8 mouse cellular contexts compared by ENCODE assay signal in the genomic region with DNA sequence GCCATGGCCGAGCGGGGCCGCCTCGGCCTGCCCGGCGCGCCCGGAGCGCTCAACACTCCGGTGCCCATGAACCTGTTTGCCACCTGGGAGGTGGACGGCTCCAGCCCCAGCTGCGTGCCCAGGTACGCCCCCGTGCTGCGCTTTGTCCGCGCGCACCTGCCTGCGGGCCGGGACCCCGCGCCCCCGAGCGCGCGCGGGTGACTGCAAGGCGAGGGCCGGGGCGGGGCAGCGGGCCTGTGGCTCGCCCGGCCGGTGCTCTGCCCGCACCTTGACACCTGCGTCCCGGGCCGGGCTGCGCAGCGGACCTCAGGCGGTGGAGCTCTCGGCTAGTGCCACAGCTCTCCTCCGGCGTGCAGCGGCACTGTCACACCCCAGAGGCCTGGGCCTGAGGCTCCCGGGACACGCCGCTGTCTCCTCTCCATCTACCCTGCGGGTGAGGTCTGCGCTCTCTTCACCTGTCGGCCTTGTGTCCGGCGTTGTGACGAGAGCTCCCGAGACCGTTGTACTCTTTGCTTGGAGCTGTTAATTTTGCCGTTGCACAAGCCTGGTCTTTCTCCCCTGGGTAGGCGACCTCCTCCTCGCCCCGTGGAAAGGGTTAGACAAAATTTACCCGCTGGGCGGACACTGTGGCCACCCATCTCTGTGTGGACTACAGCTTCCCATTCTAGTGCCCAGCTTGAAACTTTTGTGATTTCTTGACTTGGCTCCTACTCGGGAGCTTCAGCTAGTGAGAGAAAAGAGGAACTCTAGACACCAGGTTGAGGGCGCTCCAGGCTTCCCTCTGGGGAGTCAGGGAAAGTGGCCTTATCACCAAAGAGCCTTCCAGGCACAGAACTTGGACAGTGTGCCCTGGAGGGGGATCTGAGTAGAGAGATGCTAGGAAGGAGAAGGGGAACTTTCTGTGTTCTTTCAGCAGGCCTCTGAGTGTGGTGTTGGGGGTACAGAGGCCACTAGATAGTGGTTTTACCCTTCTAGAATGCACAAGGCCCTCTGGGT. TPM values are rescaled to one million over a fixed set of nuclear protein-coding genes. Genes with fewer than 3 reads are reported as not detected.
DNase-seq lines count a peak whose midpoint lies in the region; ATAC-seq and TF ChIP-seq lines count a peak whose summit lies in the region.

No protein-coding gene starts in this region.

- TF ChIP-seq CTCF in MEL (IDR thresholded peaks at IDR 0.05 in 2 of 3, conservative IDR thresholded peaks at IDR 0.05 in 1 of 3; ENCODE audit: control insufficient read depth in 1 of 3, insufficient read depth in 1 of 3, low read depth in 2 of 3, low read length in 3 of 3, poor library complexity in 1 of 3, severe bottlenecking in 1 of 3) = peak in 2 of 3 experiments; percentile 32 to 48; a peak in 2 of 6 replicates

- H3K36me3 ChIP-seq in MEL (ENCODE audit: control insufficient read depth in 1 of 2, insufficient read depth in 2 of 2, low read length in 2 of 2) = peaks cover 0 to 22% of the 10 kb centered on the region in 2 experiments; a peak in 2 of 4 replicates
- peaks cover 32% of the 10 kb centered on the region for H3K36me3 ChIP-seq in erythroblast, embryonic 14.5 days (ENCODE audit: control insufficient read depth)

- ATAC-seq in megakaryocyte, adult 5-6 weeks (ENCODE audit: poor library complexity, severe bottlenecking) = peak; percentile 46

- peak; percentile 19 for TF ChIP-seq RAD21 in MEL (IDR thresholded peaks at IDR 0.05; ENCODE audit: low read depth, low read length)

- peak overlapping the region; percentile 78 for H3K9ac ChIP-seq in MEL (ENCODE audit: control insufficient read depth, low read depth, low read length, poor library complexity, severe bottlenecking)

- H3K9me3 ChIP-seq in MEL (replicated peaks; ENCODE audit: insufficient read depth, low read length) = no peaks in the 10 kb centered on the region
- no peaks in the 10 kb centered on the region for H3K9me3 ChIP-seq in erythroblast, embryonic 14.5 days (ENCODE audit: control insufficient read depth, low read length)

- intact Hi-C loops in heart, postnatal 36 days (cut with DNase I) = loop anchor here (2.0 kb wide), 1 partner anchor 86 kb away; no protein-coding TSS in a partner anchor
- intact Hi-C loops in left cerebral cortex, postnatal 25 days (cut with DNase I) = loop anchor here (1.0 to 5.0 kb wide), 2 partner anchors 15 to 87 kb away; partner anchors contain the start of gene Brf1

- no peaks in the 10 kb centered on the region for H3K27me3 ChIP-seq in MEL (ENCODE audit: control insufficient read depth in 1 of 2, insufficient read depth in 2 of 2, low read length in 2 of 2)
- no peaks in the 10 kb centered on the region for H3K27me3 ChIP-seq in erythroblast, embryonic 14.5 days (ENCODE audit: control insufficient read depth)

- peak; percentile 96 for DNase-seq in MEL (ENCODE audit: low read depth, low spot score)
- peak; percentile 58 for DNase-seq in brain, adult 2 months (ENCODE audit: low read depth, low spot score)
- DNase-seq in heart, postnatal 36 days = peak; percentile 57 to 73
- DNase-seq in left cerebral cortex, postnatal 25 days (ENCODE audit: low spot score in 2 of 2) = peak; percentile 24 to 36
- peak; percentile 44 for DNase-seq in right cerebral cortex, postnatal 25 days
- no peak for DNase-seq in c-Kit-positive CD71-positive TER-119-positive erythroid progenitor cells, embryonic 14.5 days (ENCODE audit: low spot score)

- H3K27ac ChIP-seq in MEL (ENCODE audit: control insufficient read depth, low read depth, low read length) = peak overlapping the region; percentile 57

- H3K79me2 ChIP-seq in MEL (ENCODE audit: control insufficient read depth, insufficient read depth, low read length, poor library complexity) = peaks cover 31% of the 10 kb centered on the region

- H3K4me3 ChIP-seq in MEL (ENCODE audit: control insufficient read depth in 1 of 2, insufficient read depth in 1 of 2, low read depth in 2 of 2, low read length in 2 of 2) = peak overlapping the region; percentile 60 to 76
- peak overlapping the region; percentile 84 for H3K4me3 ChIP-seq in erythroblast, embryonic 14.5 days (replicated peaks)

- peak in 1 of 2 experiments; percentile 85 for TF ChIP-seq EP300 in MEL (IDR thresholded peaks at IDR 0.05; ENCODE audit: low read depth in 1 of 2, low read length in 2 of 2)

- peak in 1 of 2 experiments; percentile 16; a peak in 1 of 4 replicates for TF ChIP-seq POLR2A in MEL (IDR thresholded peaks at IDR 0.05; ENCODE audit: control insufficient read depth in 1 of 2, insufficient read depth in 1 of 2, low read depth in 1 of 2, low read length in 2 of 2, poor library complexity in 1 of 2)

- peaks cover 16 to 41% of the 10 kb centered on the region in 2 experiments for H3K4me1 ChIP-seq in MEL (ENCODE audit: control insufficient read depth in 1 of 2, insufficient read depth in 2 of 2, low read length in 2 of 2)
- peaks cover 59% of the 10 kb centered on the region for H3K4me1 ChIP-seq in erythroblast, embryonic 14.5 days (ENCODE audit: control insufficient read depth)

TF ChIP-seq in MEL, 35 proteins besides CTCF, POLR2A, EP300 and RAD21 (continues in another document):
- TF ChIP-seq E2F4 (IDR thresholded peaks at IDR 0.05; ENCODE audit: borderline replicate concordance, low read depth, low read length) (no peak), USF2 (IDR thresholded peaks at IDR 0.05; ENCODE audit: borderline replicate concordance in 1 of 2, insufficient read depth in 1 of 2, low read depth in 1 of 2, low read length in 2 of 2) (no peak), MYC (IDR thresholded peaks at IDR 0.05; ENCODE audit: low read depth, low read length) (peak; percentile 62; the same call in 1 of the 2 replicates), GATA1 (IDR thresholded peaks at IDR 0.05; ENCODE audit: low read depth, low read length) (peak; percentile 86), TAL1 (IDR thresholded peaks at IDR 0.05; ENCODE audit: low read length) (peak; percentile 65), TCF12 (IDR thresholded peaks at IDR 0.05; ENCODE audit: low read depth, low read length) (peak; percentile 47; the same call in 1 of the 2 replicates), ZMIZ1 (IDR thresholded peaks at IDR 0.05; ENCODE audit: low read depth, low read length) (0 out of 2 replicates have a peak, but pooled peaks have one; percentile 8), USF1 (IDR thresholded peaks at IDR 0.05; ENCODE audit: low read depth, low read length) (0 out of 2 replicates have a peak, but pooled peaks have one; percentile 6), HCFC1 (IDR thresholded peaks at IDR 0.05; ENCODE audit: low read depth, low read length) (no peak), CHD2 (IDR thresholded peaks at IDR 0.05; ENCODE audit: low read length) (no peak; the same call in 1 of the 2 replicates), SMC3 (IDR thresholded peaks at IDR 0.05; ENCODE audit: low read depth, low read length) (peak; percentile 29; the same call in 1 of the 2 replicates), MAFK (IDR thresholded peaks at IDR 0.05; ENCODE audit: borderline replicate concordance, low read depth, low read length) (no peak), GABPA (IDR thresholded peaks at IDR 0.05; ENCODE audit: low read depth, low read length) (no peak), ZKSCAN1 (IDR thresholded peaks at IDR 0.05; ENCODE audit: low read depth, low read length) (no peak), MEF2A (IDR thresholded peaks at IDR 0.05; ENCODE audit: extremely low read depth, insufficient replicate concordance, low read depth, low read length, poor library complexity, severe bottlenecking) (no peak; the same call in 1 of the 2 replicates), NELFE (IDR thresholded peaks at IDR 0.05; ENCODE audit: low read depth, low read length) (no peak; the same call in 1 of the 2 replicates), JUND (IDR thresholded peaks at IDR 0.05; ENCODE audit: low read depth, low read length) (no peak), KAT2A (conservative IDR thresholded peaks at IDR 0.05; ENCODE audit: low read depth, low read length) (no peak), POLR2AphosphoS5 (IDR thresholded peaks at IDR 0.05; ENCODE audit: borderline replicate concordance, low read depth, low read length) (no peak)

RNA-seq across cellular contexts. Expression of gene Pacs2, which starts 0.6 kb away (rescaled TPM):
- total RNA-seq in MEL (2012; rRNA removed) = 27.7 and 29.8 TPM in 2 replicates
- polyA plus RNA-seq in MEL (2012; ENCODE audit: insufficient read depth in 1 of 2, insufficient read length in 2 of 2, low read depth in 1 of 2, low replicate concordance in 2 of 2, missing spikeins in 1 of 2) = 10 to 100 TPM; 62.5 to 69.7 TPM
- 2.6 and 2.8 TPM in 2 replicates for polyA plus RNA-seq in erythroblast, embryonic 14.5 days (2012)
- 10 to 100 TPM; 32.5 to 38.9 TPM for total RNA-seq in heart, postnatal 36 days (2021)
- total RNA-seq in left cerebral cortex, postnatal 25 days (2021) = 10 to 100 TPM; 63.3 to 79.9 TPM
- 55.1 TPM in 2 replicates for total RNA-seq in megakaryocyte, adult 5-6 weeks (2015)
- total RNA-seq in megakaryocyte, adult 5-6 weeks (2017) = 36.5 and 37.5 TPM in 2 replicates

RNA-seq across cellular contexts. Expression of gene Brf1, which starts 14.4 kb away (rescaled TPM):
- total RNA-seq in MEL (2012; rRNA removed) = 90.6 and 105 TPM in 2 replicates
- polyA plus RNA-seq in MEL (2012; ENCODE audit: insufficient read depth in 1 of 2, insufficient read length in 2 of 2, low read depth in 1 of 2, low replicate concordance in 2 of 2, missing spikeins in 1 of 2) = 100 to 1,000 TPM in 1 of 2 experiments, not detected in 1; 159 TPM
- 3.0 and 3.6 TPM in 2 replicates for polyA plus RNA-seq in erythroblast, embryonic 14.5 days (2012)
- total RNA-seq in heart, postnatal 36 days (2021) = 10 to 100 TPM; 24.5 to 25.3 TPM
- total RNA-seq in left cerebral cortex, postnatal 25 days (2021) = 10 to 100 TPM; 45.0 to 50.4 TPM
- 20.2 and 25.3 TPM in 2 replicates for total RNA-seq in megakaryocyte, adult 5-6 weeks (2015)
- total RNA-seq in megakaryocyte, adult 5-6 weeks (2017) = 37.0 and 43.6 TPM in 2 replicates

RNA-seq across cellular contexts. Expression of gene Btbd6, which starts 38.6 kb away (rescaled TPM):
- 0.88 and 1.8 TPM in 2 replicates for total RNA-seq in MEL (2012; rRNA removed)
- 1 to 10 TPM in 1 of 2 experiments, not detected in 1; 3.0 TPM for polyA plus RNA-seq in MEL (2012; ENCODE audit: insufficient read depth in 1 of 2, insufficient read length in 2 of 2, low read depth in 1 of 2, low replicate concordance in 2 of 2, missing spikeins in 1 of 2)
- polyA plus RNA-seq in erythroblast, embryonic 14.5 days (2012) = 1.5 and 2.6 TPM in 2 replicates
- 10 to 100 TPM; 24.3 to 24.7 TPM for total RNA-seq in heart, postnatal 36 days (2021)
- total RNA-seq in left cerebral cortex, postnatal 25 days (2021) = 10 to 100 TPM; 55.9 to 60.9 TPM
- 4.2 and 5.9 TPM in 2 replicates for total RNA-seq in megakaryocyte, adult 5-6 weeks (2015)
- total RNA-seq in megakaryocyte, adult 5-6 weeks (2017) = 2.4 and 4.0 TPM in 2 replicates

RNA-seq across cellular contexts. Expression of gene Tex22, which starts 59.4 kb away (rescaled TPM):
- total RNA-seq in MEL (2012; rRNA removed) = 0.59 and 0.65 TPM in 2 replicates
- polyA plus RNA-seq in MEL (2012; ENCODE audit: insufficient read depth in 1 of 2, insufficient read length in 2 of 2, low read depth in 1 of 2, low replicate concordance in 2 of 2, missing spikeins in 1 of 2) = under 1 TPM in 1 of 2 experiments, not detected in 1; 0.43 TPM
- polyA plus RNA-seq in erythroblast, embryonic 14.5 days (2012) = not detected in 2 replicates
- total RNA-seq in heart, postnatal 36 days (2021) = not detected
- total RNA-seq in left cerebral cortex, postnatal 25 days (2021) = under 1 TPM in 1 of 2 experiments, not detected in 1; 0.44 TPM
- total RNA-seq in megakaryocyte, adult 5-6 weeks (2015) = 0.25 TPM in 1 of 2 replicates, not detected in the other
- total RNA-seq in megakaryocyte, adult 5-6 weeks (2017) = 0.88 TPM in 1 of 2 replicates, not detected in the other
